Mouse (Mus musculus) induced T-regulatory cell, adult 2 months (primary cell): Measurements from ENCODE around the gene Ppip5k2.

Experiments
- DNase-seq: peaks from one replicate; pipeline ENCODE4 v3.0.0-alpha.2; 2012; ENCODE audit warnings: low read depth

The Ppip5k2 gene

GRCm38 (mm10) chr1:97754392-97754791 lies 15.8 kb downstream of the Ppip5k2 start:
- DNase-seq = no peak

- DNase-seq = no peak
Observed at GRCm38 (mm10) chr1:97753216-97753615, 17.0 kb downstream of the Ppip5k2 start.

- DNase-seq = no peak
Observed at GRCm38 (mm10) chr1:97748163-97748562, 22.0 kb downstream of the Ppip5k2 start.

GRCm38 (mm10) chr1:97746261-97746660 lies 23.9 kb downstream of the Ppip5k2 start:
- peak; percentile 85 for DNase-seq

GRCm38 (mm10) chr1:97745712-97746111 lies 24.5 kb downstream of the Ppip5k2 start:
- no peak for DNase-seq

GRCm38 (mm10) chr1:97743063-97743462 lies 27.1 kb downstream of the Ppip5k2 start:
- no peak for DNase-seq

GRCm38 (mm10) chr1:97729339-97729738 lies 40.9 kb downstream of the Ppip5k2 start:
- no peak for DNase-seq

- DNase-seq = peak; percentile 22
Observed at GRCm38 (mm10) chr1:97726730-97727129, 43.5 kb downstream of the Ppip5k2 start.

GRCm38 (mm10) chr1:97718440-97718839 lies 51.8 kb downstream of the Ppip5k2 start:
- no peak for DNase-seq

GRCm38 (mm10) chr1:97714334-97714868 lies 55.8 kb downstream of the Ppip5k2 start:
- DNase-seq = no peak

GRCm38 (mm10) chr1:97710520-97710919 lies 59.7 kb downstream of the Ppip5k2 start:
- no peak for DNase-seq

- DNase-seq = no peak
Observed at GRCm38 (mm10) chr1:97705389-97705788, 64.8 kb downstream of the Ppip5k2 start.

- no peak for DNase-seq
Observed at GRCm38 (mm10) chr1:97704646-97705045, 65.6 kb downstream of the Ppip5k2 start.

GRCm38 (mm10) chr1:97698956-97699570 lies 71.1 kb downstream of the Ppip5k2 start:
- no peak for DNase-seq

- no peak for DNase-seq
Observed at GRCm38 (mm10) chr1:97697273-97697672, 72.9 kb downstream of the Ppip5k2 start.

GRCm38 (mm10) chr1:97693825-97694224 lies 76.4 kb downstream of the Ppip5k2 start:
- DNase-seq = no peak

- DNase-seq = peak; percentile 76
Observed at GRCm38 (mm10) chr1:97688756-97689155, 81.5 kb downstream of the Ppip5k2 start.

GRCm38 (mm10) chr1:97676526-97677177 lies 93.6 kb downstream of the Ppip5k2 start:
- DNase-seq = no peak

GRCm38 (mm10) chr1:97676115-97676514 lies 94.1 kb downstream of the Ppip5k2 start:
- DNase-seq = no peak

GRCm38 (mm10) chr1:97672849-97673248 lies 97.4 kb downstream of the Ppip5k2 start:
- DNase-seq = no peak

- no peak for DNase-seq
Observed at GRCm38 (mm10) chr1:97667288-97667687, 102.9 kb downstream of the Ppip5k2 start.

GRCm38 (mm10) chr1:97662324-97662723 lies 107.9 kb downstream of the Ppip5k2 start:
- DNase-seq = no peak

GRCm38 (mm10) chr1:97661406-97662241 lies 108.6 kb downstream of the Ppip5k2 start, which contains the start of gene D1Ertd622e:
TSS of gene D1Ertd622e (minus strand) at chr1:97662074.
- DNase-seq = peak; percentile 84
